Mouse (Mus musculus): ENCODE data around the gene Atp2a2. TPM values are rescaled to one million over a fixed set of nuclear protein-coding genes. Genes with fewer than 3 reads are reported as not detected.

Gene Atp2a2
- polyA plus RNA-seq, 1 experiment from 2014 or later: 26.1 TPM

- Histone ChIP-seq H3K27ac (ENCODE audit: low read depth, low read length) (no peak overlapping the region), H3K9me3 (ENCODE audit: control insufficient read depth) (no peaks in the 10 kb centered on the region), H3K36me3 (ENCODE audit: control insufficient read depth, insufficient read depth) (no peaks in the 10 kb centered on the region), H3K4me1 (replicated peaks; ENCODE audit: control insufficient read depth, insufficient read depth, low read length) (peaks cover 35% of the 10 kb centered on the region), H3K4me3 (ENCODE audit: low read depth, low read length) (no peak overlapping the region), H3K9ac (ENCODE audit: low read depth, low read length) (0 out of 2 replicates have a peak overlapping the region, but pooled peaks have one; percentile 17), H3K4me2 (replicated peaks; ENCODE audit: low read depth) (no peak overlapping the region), H3K27me3 (replicated peaks; ENCODE audit: control insufficient read depth, insufficient read depth, low read length) (no peaks in the 10 kb centered on the region)
- ATAC-seq: no peak
- 73% methylated on average over 3 of the region's 3 CpGs for WGBS
- TF ChIP-seq CTCF (IDR thresholded peaks at IDR 0.05; ENCODE audit: low read depth): no peak
Observed at GRCm38 (mm10) chr5:122524244-122524643, 22.2 kb upstream of the Atp2a2 start.

GRCm38 (mm10) chr5:122521130-122521473, 19.1 kb upstream of the Atp2a2 start:
- no peaks in the 10 kb centered on the region for H3K9me3 ChIP-seq (ENCODE audit: control insufficient read depth)
- no peak for TF ChIP-seq CTCF (IDR thresholded peaks at IDR 0.05; ENCODE audit: low read depth)
- no peak overlapping the region for H3K4me2 ChIP-seq (replicated peaks; ENCODE audit: low read depth)
- H3K27ac ChIP-seq (ENCODE audit: low read depth, low read length): no peak overlapping the region
- ATAC-seq: no peak
- H3K27me3 ChIP-seq (replicated peaks; ENCODE audit: control insufficient read depth, insufficient read depth, low read length): no peaks in the 10 kb centered on the region
- WGBS: 77% methylated on average over 3 of the region's 3 CpGs
- peaks cover 15% of the 10 kb centered on the region; the same call in 1 of the 2 replicates for H3K4me1 ChIP-seq (replicated peaks; ENCODE audit: control insufficient read depth, insufficient read depth, low read length)
- no peaks in the 10 kb centered on the region for H3K36me3 ChIP-seq (ENCODE audit: control insufficient read depth, insufficient read depth)
- no peak overlapping the region for H3K9ac ChIP-seq (ENCODE audit: low read depth, low read length)
- H3K4me3 ChIP-seq (ENCODE audit: low read depth, low read length): no peak overlapping the region

- H3K4me3 ChIP-seq (ENCODE audit: low read depth, low read length): no peak overlapping the region
- H3K4me2 ChIP-seq (replicated peaks; ENCODE audit: low read depth): no peak overlapping the region
- H3K27ac ChIP-seq (ENCODE audit: low read depth, low read length): no peak overlapping the region
- ATAC-seq: no peak
- TF ChIP-seq CTCF (IDR thresholded peaks at IDR 0.05; ENCODE audit: low read depth): 0 out of 2 replicates have a peak, but pooled peaks have one; percentile 15
- no peaks in the 10 kb centered on the region for H3K36me3 ChIP-seq (ENCODE audit: control insufficient read depth, insufficient read depth)
- H3K9ac ChIP-seq (ENCODE audit: low read depth, low read length): no peak overlapping the region
- 50% methylated on average over 23 of the region's 23 CpGs for WGBS
- H3K9me3 ChIP-seq (ENCODE audit: control insufficient read depth): no peaks in the 10 kb centered on the region
- H3K27me3 ChIP-seq (replicated peaks; ENCODE audit: control insufficient read depth, insufficient read depth, low read length): no peaks in the 10 kb centered on the region
- peaks cover 17% of the 10 kb centered on the region; the same call in 1 of the 2 replicates for H3K4me1 ChIP-seq (replicated peaks; ENCODE audit: control insufficient read depth, insufficient read depth, low read length)
Observed at GRCm38 (mm10) chr5:122520254-122521129, 18.5 kb upstream of the Atp2a2 start.

- H3K4me2 ChIP-seq (replicated peaks; ENCODE audit: low read depth): peak overlapping the region; percentile 28
- H3K9ac ChIP-seq (ENCODE audit: low read depth, low read length): no peak overlapping the region
- no peaks in the 10 kb centered on the region for H3K27me3 ChIP-seq (replicated peaks; ENCODE audit: control insufficient read depth, insufficient read depth, low read length)
- no peak for TF ChIP-seq CTCF (IDR thresholded peaks at IDR 0.05; ENCODE audit: low read depth)
- H3K36me3 ChIP-seq (ENCODE audit: control insufficient read depth, insufficient read depth): no peaks in the 10 kb centered on the region
- 24% methylated on average over 7 of the region's 7 CpGs for WGBS
- peak; percentile 48 for ATAC-seq
- H3K4me1 ChIP-seq (replicated peaks; ENCODE audit: control insufficient read depth, insufficient read depth, low read length): peaks cover 18% of the 10 kb centered on the region
- no peak overlapping the region for H3K4me3 ChIP-seq (ENCODE audit: low read depth, low read length)
- peak overlapping the region; percentile 58 for H3K27ac ChIP-seq (ENCODE audit: low read depth, low read length)
- H3K9me3 ChIP-seq (ENCODE audit: control insufficient read depth): no peaks in the 10 kb centered on the region
Observed at GRCm38 (mm10) chr5:122519043-122519660, 17.1 kb upstream of the Atp2a2 start.

- Histone ChIP-seq H3K27me3 (replicated peaks; ENCODE audit: control insufficient read depth, insufficient read depth, low read length) (no peaks in the 10 kb centered on the region), H3K36me3 (ENCODE audit: control insufficient read depth, insufficient read depth) (no peaks in the 10 kb centered on the region), H3K9ac (ENCODE audit: low read depth, low read length) (no peak overlapping the region), H3K4me1 (replicated peaks; ENCODE audit: control insufficient read depth, insufficient read depth, low read length) (peaks cover 24% of the 10 kb centered on the region), H3K4me2 (replicated peaks; ENCODE audit: low read depth) (0 out of 2 replicates have a peak overlapping the region, but pooled peaks have one; percentile 1), H3K27ac (ENCODE audit: low read depth, low read length) (peak overlapping the region; percentile 58; the same call in 1 of the 2 replicates), H3K4me3 (ENCODE audit: low read depth, low read length) (no peak overlapping the region), H3K9me3 (ENCODE audit: control insufficient read depth) (no peaks in the 10 kb centered on the region)
- WGBS: 25% methylated on average over 8 of the region's 8 CpGs
- no peak for ATAC-seq
- TF ChIP-seq CTCF (IDR thresholded peaks at IDR 0.05; ENCODE audit: low read depth): no peak
Observed at GRCm38 (mm10) chr5:122518247-122518646, 16.2 kb upstream of the Atp2a2 start.

- H3K27me3 ChIP-seq (replicated peaks; ENCODE audit: control insufficient read depth, insufficient read depth, low read length): no peaks in the 10 kb centered on the region
- WGBS: 86% methylated on average over 5 of the region's 5 CpGs
- no peak overlapping the region for H3K4me3 ChIP-seq (ENCODE audit: low read depth, low read length)
- H3K27ac ChIP-seq (ENCODE audit: low read depth, low read length): peak overlapping the region; percentile 57; the same call in 1 of the 2 replicates
- no peak overlapping the region for H3K9ac ChIP-seq (ENCODE audit: low read depth, low read length)
- ATAC-seq: no peak
- no peaks in the 10 kb centered on the region for H3K36me3 ChIP-seq (ENCODE audit: control insufficient read depth, insufficient read depth)
- TF ChIP-seq CTCF (IDR thresholded peaks at IDR 0.05; ENCODE audit: low read depth): no peak
- no peak overlapping the region for H3K4me2 ChIP-seq (replicated peaks; ENCODE audit: low read depth)
- no peaks in the 10 kb centered on the region for H3K9me3 ChIP-seq (ENCODE audit: control insufficient read depth)
- peaks cover 24% of the 10 kb centered on the region for H3K4me1 ChIP-seq (replicated peaks; ENCODE audit: control insufficient read depth, insufficient read depth, low read length)
Observed at GRCm38 (mm10) chr5:122516901-122517300, 14.9 kb upstream of the Atp2a2 start.
